Mouse (Mus musculus) CD4-positive, CD25-positive, alpha-beta regulatory T cell, adult 9 weeks (primary cell): Measurements from ENCODE around the gene Cacnb4. TPM values are rescaled to one million over a fixed set of nuclear protein-coding genes. Genes with fewer than 3 reads are reported as not detected.

ENCODE experiments used
- polyA plus RNA-seq: library from polyadenylated mRNA; unstranded; fragments of 100-300 nt; shearing (Covaris generic); gene quantifications from one replicate; pipeline ENCODE4 v1.2.1, GENCODE M21; 2017

The Cacnb4 gene
- 0.12 TPM for polyA plus RNA-seq

GRCm38 (mm10) chr2:52676023-52676912, at the start of gene Cacnb4:
Gene Cacnb4, minus strand, starts transcription at chr2:52676831.

GRCm38 (mm10) chr2:52424747-52425522, 251.7 kb downstream of the Cacnb4 start, which contains the start of gene Arl5a:
Gene Arl5a, minus strand, starts transcription at chr2:52424901.

GRCm38 (mm10) chr2:52378448-52378804, 298.2 kb downstream of the Cacnb4 start, which contains the start of gene Neb:
Gene Neb, minus strand, starts transcription at chr2:52378474.

Other genes with a start within 250 kb of the Cacnb4 start
- 57.4 TPM for gene Stam2, start 65.5 kb upstream of the Cacnb4 start, polyA plus RNA-seq
- 0.10 TPM for gene Fmnl2, start 181.0 kb upstream of the Cacnb4 start, polyA plus RNA-seq